9 mouse cellular contexts compared by ENCODE assay signal in genomic region chr7:115335051-115335450, GRCm38 (mm10).
"Had no signal": no experiment of that assay in that cellular context is flagged by ENCODE, and none has a peak within 500 bp of the region (broad histone marks: within the 10 kb centered on the region; RNA-seq: fewer than 3 reads in every experiment).

No protein-coding gene starts in this region.

- DNase-seq: kidney, postnatal 10 days; kidney, postnatal 4 days; liver; liver, embryonic 13.5 days; liver, postnatal 0 days; right cerebral cortex, adult 18-20 months; right cerebral cortex, postnatal 25 days; thymus, adult 18-20 months; thymus, postnatal 14 days had no signal
